9 mouse cellular contexts compared by ENCODE assay signal in the genomic region with DNA sequence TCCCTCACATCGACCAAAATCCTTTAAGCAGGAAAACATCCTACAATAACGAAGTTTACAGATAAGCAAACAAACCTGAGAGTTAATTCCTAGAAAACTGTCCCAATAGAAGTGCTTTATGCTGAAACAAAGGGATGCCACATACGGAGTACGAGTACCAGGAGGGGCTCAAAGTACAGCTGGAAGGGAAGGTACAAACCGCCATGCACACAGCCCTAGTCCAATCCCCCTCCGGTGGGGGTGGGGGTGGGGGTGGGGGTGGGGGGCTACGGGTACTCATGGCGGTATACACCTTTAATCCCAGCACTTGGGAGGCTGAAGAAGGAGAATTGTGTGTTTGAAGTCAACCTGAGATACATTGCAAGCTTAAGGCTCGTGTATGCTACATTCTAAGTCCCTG. TPM values are rescaled to one million over a fixed set of nuclear protein-coding genes. Genes with fewer than 3 reads are reported as not detected.
DNase-seq lines count a peak whose midpoint lies in the region; ATAC-seq lines count a peak whose summit lies in the region.
"Had no signal": no experiment of that assay in that cellular context is flagged by ENCODE, and none has a peak within 500 bp of the region (broad histone marks: within the 10 kb centered on the region; RNA-seq: fewer than 3 reads in every experiment).

No protein-coding gene starts in this region.

- peak overlapping the region; percentile 45 for H3K4me3 ChIP-seq in liver, embryonic 11.5 days (ENCODE audit: low read depth, low read length)
- H3K4me3 ChIP-seq in forebrain, embryonic 12.5 days (replicated peaks), result peak overlapping the region; percentile 24
- peak overlapping the region; percentile 39 for H3K4me3 ChIP-seq in limb, embryonic 13.5 days
- H3K4me3 ChIP-seq in stomach, embryonic 14.5 days (ENCODE audit: low read depth, low read length), result peak overlapping the region; percentile 25

- ATAC-seq in liver, embryonic 11.5 days (replicated peaks; ENCODE audit: low FRiP score), result peak; percentile 51; the same call in 1 of the 2 replicates
- 0 out of 2 replicates have a peak, but pooled peaks have one; percentile 41 for ATAC-seq in forebrain, embryonic 12.5 days (ENCODE audit: low FRiP score)
- ATAC-seq in limb, embryonic 13.5 days (ENCODE audit: low FRiP score, low read depth), result no peak
- no peak for ATAC-seq in stomach, embryonic 14.5 days (ENCODE audit: insufficient number of reproducible peaks, insufficient read depth, low FRiP score, low read depth)
- ATAC-seq: activated CD4-positive, CD25-positive, alpha-beta regulatory T cell, adult 4 months had no signal

- H3K4me1 ChIP-seq in liver, embryonic 11.5 days (replicated peaks; ENCODE audit: control insufficient read depth, insufficient read depth, low read length), result peaks cover 6% of the 10 kb centered on the region
- H3K4me1 ChIP-seq in forebrain, embryonic 12.5 days, result peaks cover 14% of the 10 kb centered on the region
- H3K4me1 ChIP-seq in limb, embryonic 13.5 days, result peaks cover 13% of the 10 kb centered on the region
- 0 out of 2 replicates have a peak, but pooled peaks cover 6% of the 10 kb centered on the region for H3K4me1 ChIP-seq in stomach, embryonic 14.5 days (ENCODE audit: control insufficient read depth, insufficient read depth, low read length)

- WGBS in liver, embryonic 11.5 days, result 11% methylated on average over 9 of the region's 9 CpGs
- 6% methylated on average over 9 of the region's 9 CpGs for WGBS in forebrain, embryonic 12.5 days
- 3% methylated on average over 9 of the region's 9 CpGs for WGBS in limb, embryonic 13.5 days
- WGBS in stomach, embryonic 14.5 days, result 7% methylated on average over 9 of the region's 9 CpGs

- no peaks in the 10 kb centered on the region for H3K9me3 ChIP-seq in liver, embryonic 11.5 days (ENCODE audit: control insufficient read depth, low read length)
- H3K9me3 ChIP-seq in forebrain, embryonic 12.5 days, result no peaks in the 10 kb centered on the region
- peaks cover 3% of the 10 kb centered on the region; the same call in 1 of the 2 replicates for H3K9me3 ChIP-seq in limb, embryonic 13.5 days
- no peaks in the 10 kb centered on the region for H3K9me3 ChIP-seq in stomach, embryonic 14.5 days (ENCODE audit: control insufficient read depth, low read depth, low read length)

- peak overlapping the region; percentile 59 for H3K9ac ChIP-seq in liver, embryonic 11.5 days (ENCODE audit: low read depth, low read length)
- H3K9ac ChIP-seq in forebrain, embryonic 12.5 days, result 0 out of 2 replicates have a peak overlapping the region, but pooled peaks have one; percentile 25
- peak overlapping the region; percentile 56 for H3K9ac ChIP-seq in limb, embryonic 13.5 days
- no peak overlapping the region; the same call in 1 of the 2 replicates for H3K9ac ChIP-seq in stomach, embryonic 14.5 days (replicated peaks; ENCODE audit: low read depth, low read length)

- no peak overlapping the region for H3K27ac ChIP-seq in liver, embryonic 11.5 days (ENCODE audit: low read depth, low read length)
- 0 out of 2 replicates have a peak overlapping the region, but pooled peaks have one; percentile 53 for H3K27ac ChIP-seq in forebrain, embryonic 12.5 days
- no peak overlapping the region; the same call in 1 of the 2 replicates for H3K27ac ChIP-seq in limb, embryonic 13.5 days
- no peak overlapping the region for H3K27ac ChIP-seq in stomach, embryonic 14.5 days (ENCODE audit: low read length)

- H3K27me3 ChIP-seq in liver, embryonic 11.5 days (replicated peaks; ENCODE audit: control insufficient read depth, insufficient read depth, low read length), result no peaks in the 10 kb centered on the region
- H3K27me3 ChIP-seq in forebrain, embryonic 12.5 days, result no peaks in the 10 kb centered on the region
- H3K27me3 ChIP-seq in limb, embryonic 13.5 days, result no peaks in the 10 kb centered on the region
- H3K27me3 ChIP-seq in stomach, embryonic 14.5 days (ENCODE audit: control insufficient read depth, insufficient read depth, low read length), result no peaks in the 10 kb centered on the region

- H3K4me2 ChIP-seq in liver, embryonic 11.5 days, result peak overlapping the region; percentile 76
- peak overlapping the region; percentile 51 for H3K4me2 ChIP-seq in forebrain, embryonic 12.5 days
- peak overlapping the region; percentile 66 for H3K4me2 ChIP-seq in limb, embryonic 13.5 days (replicated peaks)
- peak overlapping the region; percentile 49 for H3K4me2 ChIP-seq in stomach, embryonic 14.5 days (replicated peaks; ENCODE audit: low read depth, low read length)

- DNase-seq in liver, embryonic 11.5 days (ENCODE audit: low spot score), result no peak
- DNase-seq in liver, result no peak
- DNase-seq in layer of hippocampus, adult 9-11 months, result no peak
- DNase-seq in gastrocnemius, postnatal 10 days, result no peak
- no peak for DNase-seq in retina, postnatal 1 day

- H3K36me3 ChIP-seq in liver, embryonic 11.5 days (ENCODE audit: control insufficient read depth, insufficient read depth, low read length), result no peaks in the 10 kb centered on the region
- H3K36me3 ChIP-seq in forebrain, embryonic 12.5 days (replicated peaks), result no peaks in the 10 kb centered on the region
- no peaks in the 10 kb centered on the region for H3K36me3 ChIP-seq in limb, embryonic 13.5 days
- no peaks in the 10 kb centered on the region for H3K36me3 ChIP-seq in stomach, embryonic 14.5 days (ENCODE audit: control insufficient read depth, insufficient read depth, low read length)

RNA-seq across cellular contexts. Expression of gene Tcf12, which starts 58.6 kb away (rescaled TPM):
- polyA plus RNA-seq in liver, embryonic 11.5 days (2014; fragmentation: Nextera tagmentation; extraction: Ambion mirVana), result 37.0 and 37.2 TPM in 2 replicates
- 106 and 112 TPM in 2 replicates for polyA plus RNA-seq in forebrain, embryonic 12.5 days (2016; fragmentation: Nextera tagmentation; extraction: Ambion mirVana)
- polyA plus RNA-seq in limb, embryonic 13.5 days (2015; fragmentation: Nextera tagmentation; extraction: Ambion mirVana), result 118 and 125 TPM in 2 replicates
- 80.0 and 87.7 TPM in 2 replicates for polyA plus RNA-seq in stomach, embryonic 14.5 days (2014; fragmentation: Nextera tagmentation; extraction: Ambion mirVana)
- total RNA-seq in gastrocnemius, postnatal 10 days (2021), result 10 to 100 TPM; 67.1 to 76.9 TPM

Comparison
In these comparisons a context has a peak if more than half of its experiments do, and no peak if none do; other contexts are left out.
1. ATAC-seq: peak in liver, embryonic 11.5 days (single experiment) and forebrain, embryonic 12.5 days (single experiment); none in limb, embryonic 13.5 days (single experiment) and stomach, embryonic 14.5 days (single experiment).
2. Peak in every context shown above with its lines, with median percentiles within 50 percentile points of each other: H3K4me2 ChIP-seq and H3K4me3 ChIP-seq.